Mouse (Mus musculus) olfactory bulb, adult 2 months (tissue): ENCODE data around the gene Gm49388. TPM values are rescaled to one million over a fixed set of nuclear protein-coding genes. Genes with fewer than 3 reads are reported as not detected.
"Not testable (repeated sequence)": the region's sequence is repeated elsewhere in the genome, so short reads cannot be mapped to it uniquely, and the experiment has no call there.

ENCODE experiments used
- H3K27ac ChIP-seq: fragments of 200-500 bp; 2 replicates; pipeline ENCODE4 v1.5.1; 2012; ENCODE audit warnings: low read depth, low read length; ENCODE audit not compliant: insufficient read depth
- H3K4me1 ChIP-seq: fragments of 200-500 bp; 2 replicates; pipeline ENCODE4 v1.6.1; 2012; ENCODE audit warnings: low read length; ENCODE audit not compliant: control insufficient read depth, insufficient read depth
- H3K4me3 ChIP-seq: fragments of 200-500 bp; 2 replicates; pipeline ENCODE4 v1.5.1; 2012; ENCODE audit warnings: mild to moderate bottlenecking, low read depth, low read length, moderate library complexity; ENCODE audit not compliant: insufficient read depth
- CTCF ChIP-seq: fragments of 200-500 bp; IDR thresholded peaks from 2 replicates; pipeline ENCODE4 v1.5.1; 2012; ENCODE audit warnings: low read depth, mild to moderate bottlenecking, low read length, moderate library complexity; ENCODE audit not compliant: insufficient read depth
- POLR2A ChIP-seq: fragments of 200-500 bp; IDR thresholded peaks from 2 replicates; pipeline ENCODE4 v1.6.1; 2012; ENCODE audit warnings: mild to moderate bottlenecking, low read depth, low read length, moderate library complexity; ENCODE audit not compliant: insufficient read depth
- WGBS: fragments of 180-500 bp; shearing (Covaris S2); methylation state at CpG from one replicate; pipeline ENCODE4 v1.1.7; 2018; 5-methylcytosine and 5-hydroxymethylcytosine counted together
- polyA plus RNA-seq: library from polyadenylated mRNA; stranded (reverse); fragments of >200 nt; gene quantifications from 2 replicates; pipeline ENCODE4 v1.2.4, GENCODE M21; 2012; ENCODE audit warnings: low replicate concordance; ENCODE audit not compliant: missing spikeins, insufficient read depth, insufficient read length

Gene Gm49388
- polyA plus RNA-seq, 1 experiment, result not detected

DNA sequence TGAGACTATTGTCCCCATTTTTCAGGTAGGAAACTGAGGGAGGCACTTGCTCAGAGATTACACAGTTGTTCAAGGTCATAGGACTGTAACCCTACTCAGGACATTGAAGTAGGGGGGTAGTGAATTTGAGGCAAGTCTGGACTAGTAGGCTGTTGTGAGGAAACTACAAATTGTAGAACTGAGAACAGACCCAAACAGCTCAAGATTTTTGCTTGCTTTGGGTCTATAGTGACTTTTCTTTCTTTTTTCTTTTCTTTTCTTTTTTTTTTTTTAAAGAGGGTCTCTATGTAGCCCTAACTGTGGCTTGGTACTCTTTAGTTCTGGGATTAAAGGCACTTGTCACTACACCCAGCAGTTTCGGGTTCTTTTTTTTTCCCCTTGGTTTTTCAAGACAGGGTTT is 12.9 kb upstream of the Gm49388 start:
- 81% methylated on average over 1 of the region's 1 CpGs for WGBS

DNA sequence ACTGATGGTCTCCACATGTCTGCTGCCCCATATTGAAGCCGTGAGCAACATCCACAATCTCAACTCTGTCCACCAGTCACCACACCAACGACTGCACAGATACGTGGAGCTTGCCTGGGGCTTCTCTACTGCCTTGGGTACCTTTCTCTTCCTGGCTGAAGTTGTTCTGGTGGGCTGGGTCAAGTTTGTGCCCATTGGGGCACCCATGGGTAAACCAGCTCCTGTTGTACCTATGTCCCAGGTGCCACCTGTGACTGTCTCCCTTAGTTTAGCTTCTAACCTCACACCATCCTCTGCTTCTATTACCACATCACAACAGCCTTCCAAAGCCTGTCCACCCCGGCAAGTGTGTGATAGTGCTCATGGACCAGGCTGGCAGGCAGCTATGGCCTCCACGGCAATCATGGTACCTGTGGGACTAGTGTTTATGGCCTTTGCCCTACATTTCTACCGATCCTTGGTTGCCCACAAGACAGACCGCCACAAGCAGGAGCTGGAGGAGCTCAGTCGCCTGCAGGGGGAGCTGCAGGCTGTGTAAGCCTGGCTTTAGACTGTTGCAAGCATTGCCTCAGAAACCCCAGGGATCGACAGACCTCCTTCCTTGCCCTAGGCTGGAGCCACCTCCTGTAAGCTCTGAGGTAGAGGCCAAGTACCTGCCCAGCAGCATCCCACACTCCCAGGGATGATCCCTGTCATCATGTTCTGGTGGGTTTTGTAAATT is 11.6 kb upstream of the Gm49388 start:
- Histone ChIP-seq H3K27ac (no peak overlapping the region), H3K4me3 (no peak overlapping the region), H3K4me1 (peaks cover 15% of the 10 kb centered on the region)
- 38% methylated on average over 9 of the region's 9 CpGs for WGBS
- TF ChIP-seq POLR2A (no peak), CTCF (peak; percentile 76)

More for the DNA sequence above, 12.9 kb upstream of the Gm49388 start:
- no peak for TF ChIP-seq CTCF
- TF ChIP-seq POLR2A, result no peak
- H3K4me3 ChIP-seq, result no peak overlapping the region
- H3K27ac ChIP-seq, result no peak overlapping the region
- peaks cover 22% of the 10 kb centered on the region for H3K4me1 ChIP-seq

DNA sequence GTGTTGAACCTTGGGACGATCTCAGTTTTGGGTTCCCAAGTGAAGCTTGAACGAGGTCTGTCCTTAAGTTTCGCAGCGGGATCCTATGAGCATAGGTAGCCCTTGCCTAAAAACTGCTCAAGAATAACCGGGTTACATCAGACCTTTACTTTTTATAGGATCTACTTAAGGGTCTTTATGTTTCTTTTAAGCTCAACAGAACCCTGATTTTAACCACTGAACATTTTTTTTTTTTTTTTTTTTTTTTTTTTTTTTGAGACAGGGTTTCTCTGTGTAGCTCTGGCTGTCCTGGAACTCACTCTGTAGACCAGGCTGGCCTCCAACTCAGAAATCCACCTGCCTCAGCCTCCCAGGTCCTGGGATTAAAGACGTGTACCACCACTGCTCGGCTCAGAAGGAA is 9.6 kb upstream of the Gm49388 start:
- Histone ChIP-seq H3K4me3 (peak overlapping the region; percentile 92), H3K27ac (peak overlapping the region; percentile 99)
- not testable (repeated sequence) for H3K4me1 ChIP-seq
- 65% methylated on average over 7 of the region's 7 CpGs for WGBS

DNA sequence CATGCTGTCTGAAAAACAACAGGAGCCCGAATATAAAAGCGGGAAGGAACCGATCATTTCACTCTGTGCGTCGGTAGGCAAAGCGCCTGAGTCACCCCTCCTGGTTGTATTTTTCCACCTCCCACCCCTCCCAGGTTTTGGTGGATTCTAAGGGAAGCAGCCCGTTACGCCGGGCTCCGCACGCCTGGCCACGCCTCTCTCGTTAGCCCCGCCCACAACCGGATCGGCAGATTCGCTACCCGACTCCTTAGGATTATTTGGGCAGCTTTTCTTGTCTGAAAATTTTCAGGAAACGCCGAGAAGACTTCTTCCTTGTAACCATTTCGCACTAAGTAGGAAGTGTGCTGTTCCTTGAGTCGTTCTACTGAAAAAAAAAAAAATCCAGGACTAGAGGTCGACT is 9.0 kb upstream of the Gm49388 start, which contains the start of gene Setd1a:
TSS of gene Setd1a (plus strand) at position 245 of the 400 bp plus-strand sequence.
- Histone ChIP-seq H3K4me1 (peaks cover 2% of the 10 kb centered on the region; the same call in 1 of the 2 replicates), H3K4me3 (peak within 1 kb of the TSS; percentile 92), H3K27ac (peak within 1 kb of the TSS; percentile 99)
- WGBS, result under 1% methylated on average over 23 of the region's 23 CpGs
- TF ChIP-seq CTCF (no peak), POLR2A (peak; percentile 36; the same call in 1 of the 2 replicates)

DNA sequence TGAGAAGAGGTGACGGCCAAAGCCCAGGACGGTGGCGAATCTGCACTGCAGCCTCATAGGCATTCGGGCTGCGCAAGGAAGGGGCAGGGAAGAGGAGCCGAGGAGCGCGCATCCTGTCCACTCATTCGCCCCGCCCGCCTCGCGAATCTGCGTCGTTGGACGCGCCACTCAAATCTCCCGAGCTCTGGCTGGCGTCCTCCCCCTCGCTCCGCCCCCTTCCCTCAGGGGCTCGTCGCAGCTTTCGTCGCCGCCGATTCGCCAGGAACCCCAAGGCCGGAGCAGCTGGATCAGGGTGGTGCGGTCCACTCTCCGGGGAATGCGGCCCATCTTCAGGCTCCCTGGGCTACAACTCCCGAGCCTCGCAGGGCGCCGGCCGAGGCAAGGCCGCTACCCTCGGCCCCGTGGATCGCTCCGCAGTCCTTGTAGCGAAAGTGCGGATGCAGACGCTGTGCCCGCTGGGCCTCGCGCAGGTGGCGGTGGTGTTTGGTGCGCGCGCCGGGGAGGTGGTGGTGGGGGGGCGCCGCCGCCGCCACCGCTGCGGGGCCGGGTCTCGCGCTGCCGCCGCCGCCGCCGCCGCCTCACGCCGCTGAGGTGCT is 8.4 kb upstream of the Gm49388 start:
- WGBS, result under 1% methylated on average over 52 of the region's 70 CpGs
- TF ChIP-seq POLR2A, result no peak
- TF ChIP-seq CTCF, result no peak
- Histone ChIP-seq H3K4me1 (peaks cover 2% of the 10 kb centered on the region; the same call in 1 of the 2 replicates), H3K27ac (peak overlapping the region; percentile 99), H3K4me3 (peak overlapping the region; percentile 92)

DNA sequence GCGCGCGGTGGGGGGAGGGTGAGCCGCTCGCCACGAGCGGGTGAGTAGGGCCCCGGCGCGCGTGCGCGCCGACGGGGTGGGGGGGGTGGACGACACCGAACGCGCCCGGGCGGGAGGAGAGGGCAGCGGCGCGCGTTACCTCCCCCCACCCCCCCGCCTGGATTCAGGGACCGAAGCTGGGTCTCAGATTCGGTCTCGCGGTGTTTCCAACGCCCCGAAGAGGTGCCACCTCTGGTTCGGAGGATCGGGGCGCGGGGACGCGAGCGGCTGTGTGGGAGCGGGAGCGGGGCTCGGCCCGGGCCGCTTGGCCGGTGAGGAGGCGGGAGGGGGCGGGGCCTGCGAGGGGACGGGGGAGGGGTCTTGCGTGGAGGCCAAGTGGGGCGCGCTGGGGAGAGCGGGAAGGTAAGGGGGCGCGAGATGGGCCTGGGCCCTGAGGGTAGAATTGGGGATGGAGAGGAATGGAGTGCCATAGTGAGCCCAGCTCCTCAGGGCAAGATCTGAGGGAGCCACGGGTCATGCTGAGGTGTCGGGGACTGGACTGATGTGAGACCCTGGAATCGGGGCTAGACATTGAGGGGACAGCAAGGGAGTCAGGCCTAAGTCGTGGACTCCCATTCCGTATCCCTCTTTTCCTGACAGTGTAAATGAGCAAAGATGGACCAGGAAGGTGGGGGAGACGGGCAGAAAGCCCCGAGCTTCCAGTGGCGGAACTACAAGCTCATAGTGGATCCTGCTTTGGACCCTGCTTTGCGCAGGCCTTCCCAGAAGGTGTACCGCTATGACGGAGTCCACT is 7.7 kb upstream of the Gm49388 start:
- WGBS, result 1% methylated on average over 64 of the region's 66 CpGs
- TF ChIP-seq CTCF, result no peak
- TF ChIP-seq POLR2A, result no peak
- peak overlapping the region; percentile 99; the same call in 1 of the 2 replicates for H3K27ac ChIP-seq
- peak overlapping the region; percentile 92 for H3K4me3 ChIP-seq
- peaks cover 2% of the 10 kb centered on the region; the same call in 1 of the 2 replicates for H3K4me1 ChIP-seq

DNA sequence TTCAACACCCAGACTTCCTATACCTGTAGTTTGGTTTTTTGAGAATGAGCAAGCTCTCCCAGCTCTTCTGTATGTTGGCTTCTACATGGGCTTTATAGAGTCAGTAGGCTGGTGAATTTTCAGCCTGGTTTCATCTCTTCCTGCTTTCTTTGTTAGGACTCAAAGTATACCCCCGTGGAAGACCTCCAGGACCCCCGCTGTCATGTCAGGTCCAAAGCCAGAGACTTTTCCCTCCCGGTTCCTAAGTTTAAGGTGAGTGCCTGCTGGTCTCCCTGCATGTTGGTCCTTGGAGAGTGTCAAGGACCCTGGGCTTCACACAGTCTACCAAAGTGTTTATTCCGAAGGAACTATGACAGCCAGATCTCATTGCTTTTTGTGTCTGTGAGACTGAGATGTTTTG is 7.1 kb upstream of the Gm49388 start:
- peaks cover 2% of the 10 kb centered on the region; the same call in 1 of the 2 replicates for H3K4me1 ChIP-seq
- no peak for TF ChIP-seq POLR2A
- TF ChIP-seq CTCF, result no peak

DNA sequence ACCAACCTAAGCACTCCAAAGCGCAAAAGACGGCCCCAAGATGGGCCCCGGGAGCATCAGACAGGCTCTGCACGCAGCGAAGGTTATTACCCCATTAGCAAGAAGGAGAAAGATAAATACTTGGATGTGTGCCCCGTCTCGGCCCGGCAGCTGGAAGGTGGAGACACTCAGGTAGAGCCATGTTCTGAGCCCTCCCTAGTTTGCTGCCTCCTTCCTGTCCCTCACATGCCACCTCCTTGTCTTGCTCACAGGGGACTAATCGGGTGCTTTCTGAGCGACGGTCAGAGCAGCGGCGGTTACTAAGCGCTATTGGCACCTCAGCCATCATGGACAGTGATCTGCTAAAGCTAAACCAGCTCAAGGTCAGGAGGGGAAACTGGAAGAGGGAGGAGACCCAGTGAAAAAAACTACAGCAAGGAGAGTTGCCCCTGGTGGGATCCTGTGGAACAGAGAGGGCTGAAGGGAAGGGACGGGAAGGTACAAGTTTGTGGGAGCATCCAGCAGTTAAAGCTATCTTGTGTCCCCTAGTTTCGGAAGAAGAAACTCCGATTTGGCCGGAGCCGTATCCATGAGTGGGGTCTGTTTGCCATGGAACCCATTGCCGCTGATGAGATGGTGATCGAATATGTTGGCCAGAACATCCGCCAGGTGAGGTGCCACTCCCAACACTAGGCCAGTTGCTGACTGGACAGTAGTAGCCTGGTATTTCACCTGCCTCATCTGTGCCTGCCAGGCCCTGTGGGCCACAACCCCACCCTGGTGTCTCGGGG is 11.9 kb downstream of the Gm49388 start:
- WGBS, result 91% methylated on average over 23 of the region's 23 CpGs
- Histone ChIP-seq H3K4me3 (no peak overlapping the region), H3K27ac (no peak overlapping the region), H3K4me1 (peaks cover 18% of the 10 kb centered on the region)
- TF ChIP-seq CTCF, result no peak
- no peak for TF ChIP-seq POLR2A

More for the DNA sequence above, 7.1 kb upstream of the Gm49388 start:
- WGBS, result 69% methylated on average over 4 of the region's 4 CpGs
- Histone ChIP-seq H3K27ac (no peak overlapping the region), H3K4me3 (peak overlapping the region; percentile 92)
